Mouse (Mus musculus) hindbrain, embryonic 11.5 days (tissue): ENCODE measurements around the gene Gm5460. TPM values are rescaled to one million over a fixed set of nuclear protein-coding genes. Genes with fewer than 3 reads are reported as not detected.

ENCODE experiments used
- ATAC-seq: fragments of 200-750 bp; cut with Nextera tagmentation; 2 replicates; pipeline ENCODE4 v1.8.0; 2017; ENCODE audit warnings: mild to moderate bottlenecking, moderate TSS enrichment, moderate library complexity; ENCODE audit not compliant: low FRiP score
- DNase-seq: peaks from one replicate; pipeline ENCODE4 v3.0.0-alpha.2; 2015; ENCODE audit warnings: low spot score
- H3K27ac ChIP-seq: fragments of 300-500 bp; sonication (generic); 2 replicates; pipeline ENCODE4 v1.5.1; 2014; ENCODE audit warnings: mild to moderate bottlenecking, low read depth, low read length
- H3K27me3 ChIP-seq: fragments of 300-500 bp; sonication (generic); 2 replicates; pipeline ENCODE4 v1.6.1; 2014; ENCODE audit warnings: mild to moderate bottlenecking, low read length, moderate library complexity, mixed read lengths; ENCODE audit not compliant: control insufficient read depth, insufficient read depth
- H3K36me3 ChIP-seq: fragments of 300-500 bp; sonication (generic); 2 replicates; pipeline ENCODE4 v1.6.1; 2014; ENCODE audit warnings: mild to moderate bottlenecking, low read length, moderate library complexity, mixed read lengths; ENCODE audit not compliant: control insufficient read depth, insufficient read depth
- H3K4me1 ChIP-seq: fragments of 300-500 bp; sonication (generic); replicated peaks from 2 replicates; pipeline ENCODE4 v1.6.1; 2014; ENCODE audit warnings: low read length, mixed read lengths; ENCODE audit not compliant: control insufficient read depth, insufficient read depth
- H3K4me2 ChIP-seq: fragments of 300-500 bp; sonication (generic); replicated peaks from 2 replicates; pipeline ENCODE4 v1.6.1; 2014; ENCODE audit warnings: mild to moderate bottlenecking, low read depth, low read length
- H3K4me3 ChIP-seq: fragments of 300-500 bp; sonication (generic); 2 replicates; pipeline ENCODE4 v1.5.1; 2014; ENCODE audit warnings: low read depth, low read length
- H3K9ac ChIP-seq: fragments of 300-500 bp; sonication (generic); 2 replicates; pipeline ENCODE4 v1.6.1; 2014; ENCODE audit warnings: low read depth, low read length
- H3K9me3 ChIP-seq: fragments of 300-500 bp; sonication (generic); 2 replicates; pipeline ENCODE4 v1.6.1; 2016; ENCODE audit warnings: low read length; ENCODE audit not compliant: control insufficient read depth
- WGBS: fragments of 180-500 bp; shearing (Covaris S2); extraction: QIAGEN DNeasy Blood & Tissue Kit; methylation state at CpG from one replicate; pipeline ENCODE4 v1.1.7; 2014; 5-methylcytosine and 5-hydroxymethylcytosine counted together
- polyA plus RNA-seq: library from polyadenylated mRNA; unstranded; fragments of >200 nt; fragmentation: Nextera tagmentation; extraction: Ambion mirVana; gene quantifications from 2 replicates; pipeline ENCODE4 v1.2.1, GENCODE M21; 2014

Gm5460 gene
- polyA plus RNA-seq, 1 experiment from 2014 or later = not detected

GRCm38 (mm10) chr14:34043341-34043740, 26.8 kb downstream of the Gm5460 start:
- no peaks in the 10 kb centered on the region for H3K36me3 ChIP-seq
- H3K4me2 ChIP-seq = no peak overlapping the region
- 67% methylated on average over 3 of the region's 3 CpGs for WGBS
- no peak overlapping the region for H3K27ac ChIP-seq
- H3K27me3 ChIP-seq = no peaks in the 10 kb centered on the region
- no peak overlapping the region for H3K4me3 ChIP-seq
- ATAC-seq (no peak), DNase-seq (no peak)
- H3K9me3 ChIP-seq = no peaks in the 10 kb centered on the region
- no peak overlapping the region for H3K9ac ChIP-seq
- H3K4me1 ChIP-seq = no peaks in the 10 kb centered on the region

GRCm38 (mm10) chr14:34050101-34050779, 33.7 kb downstream of the Gm5460 start:
- Histone ChIP-seq H3K36me3 (no peaks in the 10 kb centered on the region), H3K4me3 (no peak overlapping the region), H3K27me3 (no peaks in the 10 kb centered on the region), H3K27ac (no peak overlapping the region), H3K4me2 (no peak overlapping the region), H3K9ac (no peak overlapping the region), H3K4me1 (no peaks in the 10 kb centered on the region), H3K9me3 (no peaks in the 10 kb centered on the region)
- WGBS = 77% methylated on average over 5 of the region's 5 CpGs
- DNase-seq = no peak
- ATAC-seq = no peak

GRCm38 (mm10) chr14:34052516-34052915, 36.0 kb downstream of the Gm5460 start, which contains the start of gene Antxrl:
Gene Antxrl (plus strand): TSS chr14:34052707.
- no peak within 1 kb of the TSS for H3K4me2 ChIP-seq
- H3K27ac ChIP-seq = no peak within 1 kb of the TSS
- no peaks in the 10 kb centered on the region for H3K9me3 ChIP-seq
- no peaks in the 10 kb centered on the region for H3K4me1 ChIP-seq
- no peak for DNase-seq
- no peaks in the 10 kb centered on the region for H3K36me3 ChIP-seq
- no peak within 1 kb of the TSS for H3K9ac ChIP-seq
- no peak for ATAC-seq
- WGBS = 90% methylated on average over 6 of the region's 6 CpGs
- no peak within 1 kb of the TSS for H3K4me3 ChIP-seq
- H3K27me3 ChIP-seq = no peaks in the 10 kb centered on the region

DNA sequence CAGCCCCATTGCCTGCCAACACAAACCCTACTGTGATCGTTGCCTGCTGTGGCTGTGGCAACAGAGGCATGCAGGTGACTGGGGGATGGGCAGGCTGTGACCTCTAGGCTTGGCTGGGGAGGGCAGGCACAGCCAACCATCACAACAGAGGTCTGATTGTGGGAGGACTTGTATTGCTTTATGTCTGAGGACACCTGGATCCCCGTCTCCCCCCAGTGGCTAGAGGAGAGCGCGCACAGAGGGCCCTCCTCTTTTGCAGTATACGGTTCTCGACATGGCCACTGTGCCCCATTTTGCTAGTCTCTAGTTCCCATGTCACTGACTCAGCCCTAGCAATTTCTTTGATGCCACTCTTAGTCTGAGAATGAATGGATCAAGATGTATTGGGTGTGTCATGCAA, 55.1 kb downstream of the Gm5460 start:
- no peaks in the 10 kb centered on the region for H3K9me3 ChIP-seq
- no peaks in the 10 kb centered on the region for H3K27me3 ChIP-seq
- WGBS = 69% methylated on average over 6 of the region's 6 CpGs
- H3K9ac ChIP-seq = no peak overlapping the region
- DNase-seq (no peak), ATAC-seq (no peak)
- H3K36me3 ChIP-seq = no peaks in the 10 kb centered on the region
- H3K4me3 ChIP-seq = no peak overlapping the region
- no peaks in the 10 kb centered on the region for H3K4me1 ChIP-seq
- no peak overlapping the region for H3K4me2 ChIP-seq
- no peak overlapping the region for H3K27ac ChIP-seq

DNA sequence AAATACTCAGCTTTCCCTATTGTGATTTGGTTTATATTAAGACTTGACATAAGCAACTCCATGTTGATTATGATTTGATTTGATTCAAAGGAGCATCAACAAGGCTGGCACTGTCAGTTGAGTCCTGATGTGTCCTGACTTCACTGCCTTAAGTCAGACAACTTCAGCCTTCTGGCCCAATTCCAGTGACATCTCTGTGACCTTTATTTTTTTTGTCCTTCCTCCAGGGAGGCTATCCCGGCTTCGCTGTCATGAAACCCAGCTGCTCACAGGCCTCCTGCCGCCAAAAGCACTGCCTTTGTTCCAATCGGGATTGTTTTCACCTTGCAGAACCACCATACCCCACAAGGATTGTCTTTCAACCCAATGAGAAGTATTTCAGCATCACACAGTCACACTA, 58.8 kb downstream of the Gm5460 start:
- no peak overlapping the region for H3K9ac ChIP-seq
- no peak overlapping the region for H3K4me2 ChIP-seq
- no peaks in the 10 kb centered on the region for H3K9me3 ChIP-seq
- ATAC-seq = no peak
- no peak overlapping the region for H3K4me3 ChIP-seq
- no peaks in the 10 kb centered on the region for H3K36me3 ChIP-seq
- H3K27me3 ChIP-seq = no peaks in the 10 kb centered on the region
- WGBS = 22% methylated on average over 4 of the region's 4 CpGs
- no peak overlapping the region for H3K27ac ChIP-seq
- no peaks in the 10 kb centered on the region for H3K4me1 ChIP-seq
- DNase-seq = no peak

DNA sequence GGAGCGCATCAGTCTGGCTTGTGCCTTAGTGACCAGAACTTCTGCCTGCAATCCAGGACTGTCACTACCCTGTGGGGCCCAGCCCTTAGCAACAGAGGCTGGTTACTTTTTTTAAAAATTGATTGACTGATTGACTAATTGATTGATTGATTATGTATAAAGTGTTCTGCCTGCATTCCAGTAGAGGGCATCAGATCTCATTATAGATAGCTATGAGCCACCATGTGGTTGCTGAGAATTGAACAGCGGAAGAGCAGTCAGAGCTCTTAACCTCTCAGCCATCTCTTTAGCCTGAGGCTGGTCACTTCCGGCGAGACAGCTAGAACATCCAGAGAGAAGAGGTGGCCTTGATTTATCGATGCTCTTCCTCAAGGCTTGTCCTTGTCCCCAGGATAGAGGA, 60.7 kb downstream of the Gm5460 start:
- Histone ChIP-seq H3K27me3 (no peaks in the 10 kb centered on the region), H3K27ac (no peak overlapping the region)

DNA sequence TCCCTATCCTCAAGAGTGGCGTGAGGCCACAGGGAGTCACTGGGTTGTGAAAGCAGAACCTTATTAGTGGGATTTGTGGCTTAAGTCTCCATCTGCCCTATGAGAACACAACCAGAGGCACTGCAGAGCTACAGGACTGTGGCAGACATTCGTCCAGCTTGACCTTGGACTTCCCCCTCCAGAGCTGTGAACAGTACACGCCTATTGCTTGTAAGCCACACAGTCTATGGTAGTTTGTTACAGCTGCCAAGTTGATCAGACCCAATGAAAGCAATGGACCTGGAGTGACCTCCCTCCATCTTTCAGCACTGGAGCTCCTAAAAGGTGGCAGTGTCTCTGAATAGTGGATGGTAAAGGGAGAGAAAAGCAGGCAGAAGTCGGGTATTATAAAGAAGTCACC, 61.7 kb downstream of the Gm5460 start:
- ATAC-seq (no peak), DNase-seq (no peak)
- 77% methylated on average over 4 of the region's 4 CpGs for WGBS
- Histone ChIP-seq H3K4me1 (no peaks in the 10 kb centered on the region), H3K9ac (no peak overlapping the region), H3K27ac (no peak overlapping the region), H3K4me2 (no peak overlapping the region), H3K9me3 (no peaks in the 10 kb centered on the region), H3K27me3 (no peaks in the 10 kb centered on the region), H3K36me3 (no peaks in the 10 kb centered on the region), H3K4me3 (no peak overlapping the region)

More for the DNA sequence above, 60.7 kb downstream of the Gm5460 start:
- no peak for ATAC-seq
- H3K4me2 ChIP-seq = no peak overlapping the region
- H3K36me3 ChIP-seq = no peaks in the 10 kb centered on the region
- H3K9me3 ChIP-seq = no peaks in the 10 kb centered on the region
- no peaks in the 10 kb centered on the region for H3K4me1 ChIP-seq
- no peak for DNase-seq
- H3K4me3 ChIP-seq = no peak overlapping the region
- 66% methylated on average over 5 of the region's 5 CpGs for WGBS
- H3K9ac ChIP-seq = no peak overlapping the region

GRCm38 (mm10) chr14:34080321-34080997, 63.9 kb downstream of the Gm5460 start:
- Histone ChIP-seq H3K9ac (no peak overlapping the region), H3K4me3 (no peak overlapping the region), H3K4me2 (no peak overlapping the region), H3K27me3 (no peaks in the 10 kb centered on the region), H3K9me3 (no peaks in the 10 kb centered on the region), H3K36me3 (no peaks in the 10 kb centered on the region), H3K4me1 (no peaks in the 10 kb centered on the region), H3K27ac (no peak overlapping the region)
- peak; percentile 90 for DNase-seq
- ATAC-seq = peak; percentile 71
- 11% methylated on average over 11 of the region's 11 CpGs for WGBS

GRCm38 (mm10) chr14:34085731-34086130, 69.2 kb downstream of the Gm5460 start, which contains the start of gene Anxa8:
Gene Anxa8 (plus strand): TSS chr14:34085981.
- Histone ChIP-seq H3K4me1 (no peaks in the 10 kb centered on the region), H3K27ac (no peak within 1 kb of the TSS), H3K27me3 (no peaks in the 10 kb centered on the region), H3K36me3 (no peaks in the 10 kb centered on the region), H3K9me3 (no peaks in the 10 kb centered on the region), H3K4me3 (no peak within 1 kb of the TSS), H3K9ac (no peak within 1 kb of the TSS), H3K4me2 (no peak within 1 kb of the TSS)
- DNase-seq = no peak
- ATAC-seq = no peak
- 74% methylated on average over 4 of the region's 4 CpGs for WGBS
